Mouse (Mus musculus) limb, embryonic 15.5 days (tissue): ENCODE measurements around the gene Mndal. TPM values are rescaled to one million over a fixed set of nuclear protein-coding genes. Genes with fewer than 3 reads are reported as not detected.
"Not testable (repeated sequence)": the region's sequence is repeated elsewhere in the genome, so short reads cannot be mapped to it uniquely, and the experiment has no call there.

ENCODE experiments used
- ATAC-seq: fragments of 200-750 bp; cut with Nextera tagmentation; 2 replicates; pipeline ENCODE4 v1.8.0; 2017; ENCODE audit warnings: low read depth, moderate TSS enrichment; ENCODE audit not compliant: insufficient number of reproducible peaks, low FRiP score, low TSS enrichment
- H3K27ac ChIP-seq: fragments of 300-500 bp; sonication (generic); 2 replicates; pipeline ENCODE4 v1.5.1; 2015; ENCODE audit warnings: moderate library complexity, mild to moderate bottlenecking, inconsistent platforms
- H3K27me3 ChIP-seq: fragments of 300-500 bp; sonication (generic); 2 replicates; pipeline ENCODE4 v1.6.1; 2015; ENCODE audit warnings: inconsistent platforms
- H3K36me3 ChIP-seq: fragments of 300-500 bp; sonication (generic); 2 replicates; pipeline ENCODE4 v1.6.1; 2015; ENCODE audit warnings: inconsistent platforms
- H3K4me1 ChIP-seq: fragments of 300-500 bp; sonication (generic); 2 replicates; pipeline ENCODE4 v1.6.1; 2015; ENCODE audit warnings: inconsistent platforms
- H3K4me2 ChIP-seq: fragments of 300-500 bp; sonication (generic); 2 replicates; pipeline ENCODE4 v1.6.1; 2015; ENCODE audit warnings: mild to moderate bottlenecking, inconsistent platforms
- H3K4me3 ChIP-seq: fragments of 300-500 bp; sonication (generic); 2 replicates; pipeline ENCODE4 v1.5.1; 2015; ENCODE audit warnings: mild to moderate bottlenecking, inconsistent platforms
- H3K9ac ChIP-seq: fragments of 300-500 bp; sonication (generic); 2 replicates; pipeline ENCODE4 v1.6.1; 2015; ENCODE audit warnings: inconsistent platforms
- H3K9me3 ChIP-seq: fragments of 300-500 bp; sonication (generic); 2 replicates; pipeline ENCODE4 v1.6.1; 2016; ENCODE audit warnings: inconsistent platforms
- WGBS: fragments of 180-500 bp; shearing (Covaris S2); methylation state at CpG from one replicate; pipeline ENCODE4 v1.1.7; 2015; 5-methylcytosine and 5-hydroxymethylcytosine counted together
- polyA plus RNA-seq: library from polyadenylated mRNA; unstranded; fragments of >200 nt; fragmentation: Nextera tagmentation; extraction: Ambion mirVana; gene quantifications from 2 replicates; pipeline ENCODE4 v1.2.1, GENCODE M21; 2015

Gene Mndal
- polyA plus RNA-seq, 1 experiment from 2014 or later: 2.4 TPM

GRCm38 (mm10) chr1:173941522-173941921, 769 bp downstream of the Mndal start:
- H3K27me3 ChIP-seq, H3K9me3 ChIP-seq, H3K9ac ChIP-seq, H3K36me3 ChIP-seq, ATAC-seq, H3K4me1 ChIP-seq, H3K4me2 ChIP-seq, H3K4me3 ChIP-seq, H3K27ac ChIP-seq: not testable (repeated sequence)
- WGBS: 77% methylated on average over 2 of the region's 2 CpGs

- not testable (repeated sequence) for H3K4me2 ChIP-seq, H3K36me3 ChIP-seq, H3K9ac ChIP-seq, H3K4me3 ChIP-seq, H3K27ac ChIP-seq, H3K4me1 ChIP-seq, H3K9me3 ChIP-seq, ATAC-seq, H3K27me3 ChIP-seq
- 48% methylated on average over 3 of the region's 3 CpGs for WGBS
Observed at GRCm38 (mm10) chr1:173919279-173919678, 23.0 kb downstream of the Mndal start.

- Histone ChIP-seq H3K4me1 (no peaks in the 10 kb centered on the region), H3K9ac (no peak overlapping the region), H3K4me3 (no peak overlapping the region), H3K27me3 (no peaks in the 10 kb centered on the region), H3K27ac (no peak overlapping the region), H3K9me3 (no peaks in the 10 kb centered on the region), H3K36me3 (no peaks in the 10 kb centered on the region), H3K4me2 (no peak overlapping the region)
- WGBS: 79% methylated on average over 2 of the region's 2 CpGs
- ATAC-seq: no peak
Observed at GRCm38 (mm10) chr1:173914559-173914958, 27.7 kb downstream of the Mndal start.

- not testable (repeated sequence) for H3K9ac ChIP-seq, ATAC-seq, H3K36me3 ChIP-seq, H3K27me3 ChIP-seq, H3K27ac ChIP-seq, H3K4me3 ChIP-seq, H3K4me1 ChIP-seq, H3K4me2 ChIP-seq, H3K9me3 ChIP-seq
Observed at GRCm38 (mm10) chr1:173913256-173913791, 29.0 kb downstream of the Mndal start.

- not testable (repeated sequence) for H3K4me3 ChIP-seq, H3K27ac ChIP-seq, H3K9ac ChIP-seq, ATAC-seq, H3K9me3 ChIP-seq, H3K36me3 ChIP-seq, H3K4me1 ChIP-seq, H3K4me2 ChIP-seq, H3K27me3 ChIP-seq
- 73% methylated on average over 6 of the region's 6 CpGs for WGBS
Observed at GRCm38 (mm10) chr1:173912548-173913255, 29.6 kb downstream of the Mndal start, which contains the start of gene Ifi211. Gene Ifi211 (minus strand): TSS chr1:173913046.

GRCm38 (mm10) chr1:173911808-173912464, 30.4 kb downstream of the Mndal start:
- Histone ChIP-seq H3K27me3 (no peaks in the 10 kb centered on the region), H3K4me3 (no peak overlapping the region), H3K27ac (no peak overlapping the region), H3K4me2 (no peak overlapping the region), H3K9ac (no peak overlapping the region), H3K4me1 (no peaks in the 10 kb centered on the region), H3K36me3 (no peaks in the 10 kb centered on the region), H3K9me3 (no peaks in the 10 kb centered on the region)
- WGBS: 82% methylated on average over 2 of the region's 2 CpGs
- no peak for ATAC-seq

GRCm38 (mm10) chr1:173908390-173908789, 33.9 kb downstream of the Mndal start:
- not testable (repeated sequence) for H3K4me2 ChIP-seq, H3K4me1 ChIP-seq, H3K27me3 ChIP-seq, H3K27ac ChIP-seq, H3K4me3 ChIP-seq, ATAC-seq, H3K9ac ChIP-seq, H3K9me3 ChIP-seq, H3K36me3 ChIP-seq

GRCm38 (mm10) chr1:173905885-173906284, 36.4 kb downstream of the Mndal start:
- WGBS: 81% methylated on average over 4 of the region's 4 CpGs
- ATAC-seq, H3K36me3 ChIP-seq, H3K9ac ChIP-seq, H3K27me3 ChIP-seq, H3K4me3 ChIP-seq, H3K4me1 ChIP-seq, H3K27ac ChIP-seq, H3K4me2 ChIP-seq, H3K9me3 ChIP-seq: not testable (repeated sequence)

GRCm38 (mm10) chr1:173889741-173890140, 52.5 kb downstream of the Mndal start:
- H3K9me3 ChIP-seq, H3K4me2 ChIP-seq, H3K36me3 ChIP-seq, H3K4me3 ChIP-seq, H3K9ac ChIP-seq, H3K4me1 ChIP-seq, ATAC-seq, H3K27ac ChIP-seq, H3K27me3 ChIP-seq: not testable (repeated sequence)

- H3K36me3 ChIP-seq, H3K4me2 ChIP-seq, H3K9me3 ChIP-seq, H3K27ac ChIP-seq, H3K27me3 ChIP-seq, H3K4me1 ChIP-seq, H3K9ac ChIP-seq, ATAC-seq, H3K4me3 ChIP-seq: not testable (repeated sequence)
- WGBS: 83% methylated on average over 1 of the region's 2 CpGs
Observed at GRCm38 (mm10) chr1:173887026-173887787, 55.1 kb downstream of the Mndal start.

- not testable (repeated sequence) for H3K4me3 ChIP-seq, H3K9me3 ChIP-seq, H3K27ac ChIP-seq, ATAC-seq, H3K4me2 ChIP-seq, H3K27me3 ChIP-seq, H3K9ac ChIP-seq, H3K36me3 ChIP-seq, H3K4me1 ChIP-seq
- WGBS: 72% methylated on average over 3 of the region's 3 CpGs
Observed at GRCm38 (mm10) chr1:173880004-173880666, 62.2 kb downstream of the Mndal start.
